Comparison of ENCODE assay signal across 9 mouse cellular contexts in the genomic region with DNA sequence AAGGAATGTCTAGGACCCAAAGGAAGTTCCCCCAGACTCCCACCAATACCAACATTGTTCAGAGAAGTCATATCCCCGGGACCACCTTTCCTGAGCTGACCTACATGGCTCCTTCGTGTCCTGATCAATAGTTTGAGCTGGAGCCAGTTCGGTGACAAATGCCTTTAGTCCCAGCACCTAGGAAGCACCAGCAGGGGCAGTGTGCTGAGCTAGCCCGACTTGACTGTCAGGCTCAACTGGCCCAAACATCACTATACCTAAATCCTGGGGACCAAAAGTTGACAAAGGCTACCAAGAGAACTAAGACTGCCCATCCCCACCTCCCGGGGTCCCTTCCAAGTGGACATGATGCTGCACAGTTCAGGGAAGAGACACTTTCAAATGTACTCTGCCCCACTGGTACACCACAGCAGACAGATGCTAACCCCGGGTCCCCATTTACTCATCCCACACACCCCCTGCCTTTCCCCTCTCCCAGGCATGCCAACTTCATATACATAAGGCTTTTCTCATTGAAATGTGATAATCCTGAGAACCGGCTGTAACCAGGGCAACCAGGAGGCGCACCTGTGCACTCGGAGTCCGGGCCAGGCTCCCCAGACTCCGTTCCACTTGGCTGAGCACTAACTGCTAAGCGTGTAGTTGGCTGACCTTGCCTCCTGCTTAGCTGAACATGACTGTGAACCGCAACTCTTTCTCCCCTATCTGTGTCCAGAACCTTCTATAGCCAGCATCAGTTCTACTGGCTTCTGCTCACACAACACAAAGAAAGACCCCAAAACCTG.
DNase-seq lines count a peak whose midpoint lies in the region; ATAC-seq and TF ChIP-seq lines count a peak whose summit lies in the region.
"Had no signal": no experiment of that assay in that cellular context is flagged by ENCODE, and none has a peak within 500 bp of the region (broad histone marks: within the 10 kb centered on the region; RNA-seq: fewer than 3 reads in every experiment).

No protein-coding gene starts in this region.

- no peak for TF ChIP-seq EP300 in CH12.LX (IDR thresholded peaks at IDR 0.05; ENCODE audit: low read length)

- peak; percentile 27 for TF ChIP-seq RAD21 in CH12.LX (IDR thresholded peaks at IDR 0.05; ENCODE audit: low read depth, low read length)

- H3K9ac ChIP-seq in CH12.LX (ENCODE audit: insufficient read depth, low read depth) = no peak overlapping the region
- H3K9ac ChIP-seq in kidney, embryonic 14.5 days (ENCODE audit: low read depth, low read length) = no peak overlapping the region

- in situ Hi-C loops in CH12.LX (cut with MboI; ENCODE audit: low pct_ligation_motif_present, low pct_unique_long_range_greater_than_20kb, low sequenced_read_pairs) = no loop called here

- peaks cover 17 to 69% of the 10 kb centered on the region in 2 experiments for H3K4me1 ChIP-seq in CH12.LX (ENCODE audit: control insufficient read depth in 1 of 2, insufficient read depth in 2 of 2)
- H3K4me1 ChIP-seq in kidney, embryonic 14.5 days (ENCODE audit: control insufficient read depth, insufficient read depth, low read length) = peaks cover 22% of the 10 kb centered on the region

- H3K4me2 ChIP-seq in CH12.LX (ENCODE audit: insufficient read depth, low read depth, poor library complexity, severe bottlenecking) = peak overlapping the region; percentile 4; the same call in 1 of the 2 replicates
- H3K4me2 ChIP-seq in kidney, embryonic 14.5 days (replicated peaks; ENCODE audit: low read depth, low read length) = no peak overlapping the region

- no peaks in the 10 kb centered on the region for H3K79me2 ChIP-seq in CH12.LX (replicated peaks; ENCODE audit: control insufficient read depth, extremely low read depth, insufficient read depth, poor library complexity, severe bottlenecking)

- H3K27ac ChIP-seq in CH12.LX (ENCODE audit: insufficient read depth, low read depth) = no peak overlapping the region
- H3K27ac ChIP-seq in kidney, embryonic 14.5 days (ENCODE audit: low read depth, low read length) = no peak overlapping the region

- DNase-seq in CH12.LX (ENCODE audit: extremely low read depth) = peak; percentile 73
- peak; percentile 62 for DNase-seq in ES-CJ7 (ENCODE audit: low read depth, low spot score)
- peak; percentile 33 for DNase-seq in embryo, embryonic 11 days
- DNase-seq in heart, postnatal 4 days = no peak
- DNase-seq in gastrocnemius, postnatal 10 days = no peak
- DNase-seq in urinary bladder, postnatal 4 days (ENCODE audit: low spot score in 2 of 2) = no peak
- DNase-seq: right cerebral cortex, postnatal 4 days had no signal

- TF ChIP-seq POLR2A in CH12.LX (IDR thresholded peaks at IDR 0.05; ENCODE audit: low read depth, low read length) = no peak

- 20% methylated on average over 13 of the region's 13 CpGs for WGBS in kidney, embryonic 14.5 days

- dilution Hi-C loops in CH12.LX (cut with MboI; ENCODE audit: extremely low pct_ligation_motif_present, extremely low pct_unique_long_range_greater_than_20kb, low sequenced_read_pairs) = no loop called here

- H3K4me3 ChIP-seq in CH12.LX (replicated peaks in 1 of 3; ENCODE audit: low read depth in 2 of 3, low read length in 2 of 3, poor library complexity in 1 of 3) = no peak overlapping the region
- no peak overlapping the region for H3K4me3 ChIP-seq in kidney, embryonic 14.5 days (ENCODE audit: low read length)

- no peaks in the 10 kb centered on the region for H3K9me3 ChIP-seq in CH12.LX (replicated peaks; ENCODE audit: low read length)
- no peaks in the 10 kb centered on the region for H3K9me3 ChIP-seq in kidney, embryonic 14.5 days (ENCODE audit: control insufficient read depth, low read length)

- ATAC-seq in kidney, embryonic 14.5 days (ENCODE audit: low FRiP score, low TSS enrichment) = peak; percentile 51
- ATAC-seq: inflammation-experienced regulatory T-cells, adult 6 months had no signal

- peak; percentile 16 to 65; a peak in 2 of 4 replicates for TF ChIP-seq CTCF in CH12.LX (conservative IDR thresholded peaks at IDR 0.05 in 1 of 2, IDR thresholded peaks at IDR 0.05 in 1 of 2; ENCODE audit: low read depth in 2 of 2, low read length in 2 of 2)

- H3K27me3 ChIP-seq in CH12.LX (replicated peaks) = no peaks in the 10 kb centered on the region
- H3K27me3 ChIP-seq in kidney, embryonic 14.5 days (ENCODE audit: control insufficient read depth, insufficient read depth, low read length) = no peaks in the 10 kb centered on the region

- no peaks in the 10 kb centered on the region for H3K36me3 ChIP-seq in CH12.LX (replicated peaks in 1 of 2; ENCODE audit: control insufficient read depth in 1 of 2, insufficient read depth in 1 of 2, low read length in 1 of 2)
- no peaks in the 10 kb centered on the region for H3K36me3 ChIP-seq in kidney, embryonic 14.5 days (ENCODE audit: control insufficient read depth, insufficient read depth, low read length)

TF ChIP-seq in CH12.LX, 34 proteins besides CTCF, POLR2A, EP300 and RAD21:
- peak; percentile 91 for TF ChIP-seq PAX5 (IDR thresholded peaks at IDR 0.05; ENCODE audit: low read length)
- peak; percentile 46; the same call in 1 of the 2 replicates for TF ChIP-seq ELF1 (IDR thresholded peaks at IDR 0.05; ENCODE audit: low read depth, low read length)
- TF ChIP-seq IRF4 (IDR thresholded peaks at IDR 0.05; ENCODE audit: low read depth, low read length) = peak; percentile 24; the same call in 1 of the 2 replicates
- TF ChIP-seq ETS1 (conservative IDR thresholded peaks at IDR 0.05; ENCODE audit: low read depth, low read length) = 0 out of 2 replicates have a peak, but pooled peaks have one; percentile 9
- TF ChIP-seq MYC (IDR thresholded peaks at IDR 0.05; ENCODE audit: low read depth, low read length) = no peak
- no peak for TF ChIP-seq GABPA (IDR thresholded peaks at IDR 0.05; ENCODE audit: insufficient replicate concordance, low read depth, low read length)
- TF ChIP-seq NELFE (IDR thresholded peaks at IDR 0.05; ENCODE audit: low read depth, low read length) = no peak
- 0 out of 2 replicates have a peak, but pooled peaks have one; percentile 36 for TF ChIP-seq TCF12 (IDR thresholded peaks at IDR 0.05; ENCODE audit: low read depth, low read length)
- TF ChIP-seq CHD1 (IDR thresholded peaks at IDR 0.05; ENCODE audit: low read depth, low read length) = no peak
- no peak for TF ChIP-seq USF2 (conservative IDR thresholded peaks at IDR 0.05; ENCODE audit: low read depth, low read length)
- TF ChIP-seq ZNF384 (IDR thresholded peaks at IDR 0.05; ENCODE audit: low read depth, low read length) = no peak
- no peak; the same call in 1 of the 2 replicates for TF ChIP-seq MXI1 (IDR thresholded peaks at IDR 0.05; ENCODE audit: low read depth, low read length)
- TF ChIP-seq SMC3 (IDR thresholded peaks at IDR 0.05; ENCODE audit: low read depth, low read length) = peak; percentile 11; the same call in 1 of the 2 replicates
- TF ChIP-seq ZC3H11A (IDR thresholded peaks at IDR 0.05; ENCODE audit: low read depth, low read length) = no peak

Comparison
In these comparisons a context has a peak if more than half of its experiments do, and no peak if none do; other contexts are left out.
1. DNase-seq: peak in CH12.LX (single experiment), ES-CJ7 (single experiment) and embryo, embryonic 11 days (single experiment); none in heart, postnatal 4 days (single experiment), gastrocnemius, postnatal 10 days (single experiment) and urinary bladder, postnatal 4 days (0 of 2).